Mouse (Mus musculus) gastrocnemius, adult 8-10 months (tissue): ENCODE results near the gene Cep131. TPM values are rescaled to one million over a fixed set of nuclear protein-coding genes. Genes with fewer than 3 reads are reported as not detected.

ENCODE experiments used
- DNase-seq, 2 experiments: peaks; one replicate each; pipeline ENCODE4 v3.0.0; 2022; ENCODE audit warnings: low spot score in 2 of 2
- total RNA-seq, 4 experiments: library from RNA; stranded (reverse); gene quantifications; 2 replicates each; pipeline ENCODE4 v1.2.4; 2022

Gene Cep131
- total RNA-seq, 4 experiments from 2014 or later, result 5.0 to 9.2 (median 7.5) TPM

- DNase-seq, result peak; percentile 97 to 99
Measured at GRCm38 (mm10) chr11:120098588-120099511, 12.2 kb upstream of the Cep131 start, which contains the start of the genes Tepsin and Ndufaf8. Gene Tepsin (minus strand): TSS chr11:120098731. Gene Ndufaf8 (plus strand): TSS chr11:120098928.

GRCm38 (mm10) chr11:120092817-120093591 is 6.4 kb upstream of the Cep131 start:
- no peak for DNase-seq

GRCm38 (mm10) chr11:120090661-120091060 is 4.0 kb upstream of the Cep131 start:
- no peak for DNase-seq

- peak; percentile 15 to 44 for DNase-seq
Measured at GRCm38 (mm10) chr11:120085891-120086627, 568 bp downstream of the Cep131 start.

GRCm38 (mm10) chr11:120080282-120080681 is 6.3 kb downstream of the Cep131 start:
- DNase-seq, result no peak

GRCm38 (mm10) chr11:120076191-120076590 is 10.4 kb downstream of the Cep131 start:
- no peak for DNase-seq

- DNase-seq, result no peak
Measured at GRCm38 (mm10) chr11:120072986-120073647, 13.5 kb downstream of the Cep131 start.

- DNase-seq, result no peak
Measured at GRCm38 (mm10) chr11:120071731-120072320, 14.8 kb downstream of the Cep131 start.

GRCm38 (mm10) chr11:120071065-120071464 is 15.6 kb downstream of the Cep131 start:
- no peak for DNase-seq

GRCm38 (mm10) chr11:120070286-120070930 is 16.2 kb downstream of the Cep131 start:
- no peak for DNase-seq

- no peak for DNase-seq
Measured at GRCm38 (mm10) chr11:120069261-120069660, 17.4 kb downstream of the Cep131 start.

- no peak for DNase-seq
Measured at GRCm38 (mm10) chr11:120067834-120068233, 18.8 kb downstream of the Cep131 start.

- no peak for DNase-seq
Measured at GRCm38 (mm10) chr11:120065291-120065690, 21.3 kb downstream of the Cep131 start.

GRCm38 (mm10) chr11:120064668-120065040 is 22.0 kb downstream of the Cep131 start:
- DNase-seq, result no peak

GRCm38 (mm10) chr11:120064006-120064667 is 22.5 kb downstream of the Cep131 start:
- DNase-seq, result no peak

- no peak for DNase-seq
Measured at GRCm38 (mm10) chr11:120063326-120063725, 23.3 kb downstream of the Cep131 start.

- DNase-seq, result no peak
Measured at GRCm38 (mm10) chr11:120060634-120061033, 26.0 kb downstream of the Cep131 start.

GRCm38 (mm10) chr11:120055953-120056732 is 30.5 kb downstream of the Cep131 start:
- DNase-seq, result no peak

GRCm38 (mm10) chr11:120053846-120054245 is 32.8 kb downstream of the Cep131 start:
- no peak for DNase-seq
